Mouse (Mus musculus): ENCODE measurements around the gene Gm45785.

GRCm38 (mm10) chr7:140853386-140853785 lies 2.7 kb downstream of the Gm45785 start:
- TF ChIP-seq CTCF (IDR thresholded peaks at IDR 0.05; ENCODE audit: extremely low read depth, insufficient read depth, low read length) (no peak), POLR2A (IDR thresholded peaks at IDR 0.05; ENCODE audit: extremely low read depth, insufficient read depth, low read length) (no peak)

All from cortical plate, adult 2 months (tissue).